Mouse (Mus musculus) testis, postnatal 10 days (tissue): ENCODE data around the gene Slc11a2.

Experiments
- DNase-seq: peaks from one replicate; pipeline ENCODE4 v3.0.0; 2021; ENCODE audit warnings: low spot score

Slc11a2 gene

GRCm38 (mm10) chr15:100424396-100425122, at the start of gene Slc11a2:
Gene Slc11a2, minus strand, starts transcription at chr15:100425072.
- DNase-seq, result peak; percentile 49

GRCm38 (mm10) chr15:100473926-100474503, 49.1 kb upstream of the Slc11a2 start:
- DNase-seq, result no peak

- no peak for DNase-seq
These were observed 45.2 kb upstream of the Slc11a2 start for GRCm38 (mm10) chr15:100470037-100470436.

- no peak for DNase-seq
These were observed 44.3 kb upstream of the Slc11a2 start for GRCm38 (mm10) chr15:100469189-100469545.

- DNase-seq, result peak; percentile 90
These were observed 43.7 kb upstream of the Slc11a2 start, which contains the start of gene Letmd1 for GRCm38 (mm10) chr15:100468295-100469188. Gene Letmd1, plus strand, starts transcription at chr15:100469023.

GRCm38 (mm10) chr15:100467738-100468137, 42.9 kb upstream of the Slc11a2 start:
- no peak for DNase-seq

GRCm38 (mm10) chr15:100465432-100465831, 40.6 kb upstream of the Slc11a2 start:
- DNase-seq, result no peak

- DNase-seq, result peak; percentile 83
These were observed 38.8 kb upstream of the Slc11a2 start for GRCm38 (mm10) chr15:100463712-100464111.

GRCm38 (mm10) chr15:100462086-100462485, 37.2 kb upstream of the Slc11a2 start:
- no peak for DNase-seq

GRCm38 (mm10) chr15:100461646-100462045, 36.8 kb upstream of the Slc11a2 start:
- no peak for DNase-seq

GRCm38 (mm10) chr15:100460942-100461341, 36.1 kb upstream of the Slc11a2 start:
- no peak for DNase-seq

- DNase-seq, result peak; percentile 83
These were observed 33.2 kb upstream of the Slc11a2 start for GRCm38 (mm10) chr15:100458055-100458454.

GRCm38 (mm10) chr15:100457340-100457739, 32.5 kb upstream of the Slc11a2 start:
- DNase-seq, result peak; percentile 90

GRCm38 (mm10) chr15:100456356-100456991, 31.6 kb upstream of the Slc11a2 start:
- DNase-seq, result no peak

- DNase-seq, result no peak
These were observed 27.6 kb upstream of the Slc11a2 start for GRCm38 (mm10) chr15:100452486-100452885.

- DNase-seq, result peak; percentile 63
These were observed 26.4 kb upstream of the Slc11a2 start for GRCm38 (mm10) chr15:100451245-100451644.

GRCm38 (mm10) chr15:100449495-100449894, 24.6 kb upstream of the Slc11a2 start:
- DNase-seq, result no peak

- no peak for DNase-seq
These were observed 23.7 kb upstream of the Slc11a2 start for GRCm38 (mm10) chr15:100448572-100448971.

- no peak for DNase-seq
These were observed 22.0 kb upstream of the Slc11a2 start for GRCm38 (mm10) chr15:100446887-100447286.

GRCm38 (mm10) chr15:100443126-100443922, 18.5 kb upstream of the Slc11a2 start:
- peak; percentile 82 for DNase-seq

GRCm38 (mm10) chr15:100436518-100436917, 11.6 kb upstream of the Slc11a2 start:
- no peak for DNase-seq
